Mouse (Mus musculus) midbrain, postnatal 0 days (tissue): Measurements from ENCODE around the gene Skap1. TPM values are rescaled to one million over a fixed set of nuclear protein-coding genes. Genes with fewer than 3 reads are reported as not detected.

Experiments
- ATAC-seq: fragments of 200-750 bp; cut with Nextera tagmentation; 2 replicates; pipeline ENCODE4 v1.8.0; 2017; ENCODE audit warnings: moderate number of reproducible peaks, mild to moderate bottlenecking, moderate TSS enrichment, moderate library complexity; ENCODE audit not compliant: low FRiP score
- DNase-seq: peaks from one replicate; pipeline ENCODE4 v3.0.0-alpha.2; 2015; ENCODE audit warnings: low spot score
- H3K27ac ChIP-seq: fragments of 300-500 bp; sonication (generic); 2 replicates; pipeline ENCODE4 v1.5.1; 2014; ENCODE audit warnings: low read depth, mild to moderate bottlenecking, low read length, mixed read lengths
- H3K27me3 ChIP-seq: fragments of 300-500 bp; sonication (generic); 2 replicates; pipeline ENCODE4 v1.6.1; 2014; ENCODE audit warnings: low read length, control low read depth, mixed read lengths; ENCODE audit not compliant: insufficient read depth
- H3K36me3 ChIP-seq: fragments of 300-500 bp; sonication (generic); 2 replicates; pipeline ENCODE4 v1.6.1; 2014; ENCODE audit warnings: low read length, control low read depth, mixed read lengths; ENCODE audit not compliant: insufficient read depth
- H3K4me1 ChIP-seq: fragments of 300-500 bp; sonication (generic); 2 replicates; pipeline ENCODE4 v1.6.1; 2014; ENCODE audit warnings: mild to moderate bottlenecking, control low read depth, antibody characterized with exemption, low read length, mixed read lengths; ENCODE audit not compliant: insufficient read depth
- H3K4me2 ChIP-seq: fragments of 300-500 bp; sonication (generic); 2 replicates; pipeline ENCODE4 v1.6.1; 2014; ENCODE audit warnings: low read depth, mild to moderate bottlenecking, low read length, mixed read lengths; ENCODE audit not compliant: poor library complexity, severe bottlenecking
- H3K4me3 ChIP-seq: fragments of 300-500 bp; sonication (generic); 2 replicates; pipeline ENCODE4 v1.5.1; 2014; ENCODE audit warnings: low read depth, mild to moderate bottlenecking, low read length, moderate library complexity
- H3K9ac ChIP-seq: fragments of 300-500 bp; sonication (generic); replicated peaks from 2 replicates; pipeline ENCODE4 v1.6.1; 2014; ENCODE audit warnings: mild to moderate bottlenecking, low read length, moderate library complexity, mixed read lengths; ENCODE audit not compliant: poor library complexity, severe bottlenecking
- H3K9me3 ChIP-seq: fragments of 300-500 bp; sonication (generic); 2 replicates; pipeline ENCODE4 v1.6.1; 2016; ENCODE audit warnings: low read length, control low read depth
- CTCF ChIP-seq: IDR thresholded peaks from 2 replicates; pipeline ENCODE4 v1.5.1; 2016; ENCODE audit warnings: antibody characterized with exemption, mild to moderate bottlenecking
- WGBS: fragments of 180-500 bp; shearing (Covaris S2); extraction: QIAGEN DNeasy Blood & Tissue Kit; methylation state at CpG from one replicate; pipeline ENCODE4 v1.1.7; 2014; 5-methylcytosine and 5-hydroxymethylcytosine counted together
- polyA plus RNA-seq: library from polyadenylated mRNA; unstranded; fragments of >200 nt; fragmentation: Nextera tagmentation; extraction: Ambion mirVana; gene quantifications from 2 replicates; pipeline ENCODE4 v1.2.1, GENCODE M21; 2015
- total RNA-seq: library from RNA; depleted of rRNA; stranded (reverse); fragments of >200 nt; gene quantifications from 2 replicates; pipeline ENCODE4 v1.2.3, GENCODE M21; 2014

Gene Skap1
- total and polyA plus RNA-seq, 2 experiments from 2014 or later: 1.0 to 3.2 TPM

DNA sequence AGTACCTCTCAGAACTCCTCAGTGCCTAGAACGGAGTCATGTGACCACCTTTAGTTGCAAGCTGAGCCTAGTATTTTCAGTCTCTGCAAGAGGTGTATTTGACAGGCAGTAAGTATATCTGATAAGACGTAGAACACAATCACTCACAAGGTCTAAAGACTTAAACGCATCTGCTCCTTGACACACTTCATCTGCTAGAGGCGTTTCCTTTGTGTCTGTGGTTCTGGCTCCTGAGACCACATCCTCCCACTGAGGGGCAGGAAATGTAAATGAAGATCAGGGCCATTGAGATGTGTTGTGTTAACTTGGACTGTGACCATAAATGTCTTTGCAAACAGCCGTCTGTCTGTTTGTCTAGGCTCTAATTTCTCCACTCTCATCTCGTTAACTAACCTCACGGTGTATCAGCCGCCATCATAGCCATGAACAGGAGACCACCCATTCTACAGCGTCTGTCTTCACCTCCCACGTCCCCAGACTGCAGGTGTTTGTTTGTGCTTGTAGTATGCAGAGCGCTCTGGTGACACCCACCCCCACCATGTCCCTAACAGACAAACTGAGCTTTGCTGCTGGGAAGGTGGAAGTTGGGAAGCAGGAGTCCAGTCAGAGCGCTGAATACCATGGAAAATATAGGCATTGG, 22.7 kb upstream of the Skap1 start:
- no peak overlapping the region for H3K4me3 ChIP-seq
- no peak overlapping the region for H3K27ac ChIP-seq
- DNase-seq (no peak), ATAC-seq (no peak)
- H3K4me1 ChIP-seq: peaks cover 2% of the 10 kb centered on the region; the same call in 1 of the 2 replicates
- H3K9ac ChIP-seq: no peak overlapping the region
- H3K9me3 ChIP-seq: no peaks in the 10 kb centered on the region
- H3K27me3 ChIP-seq: peaks cover 4% of the 10 kb centered on the region; the same call in 1 of the 2 replicates
- WGBS: 79% methylated on average over 12 of the region's 12 CpGs
- H3K36me3 ChIP-seq: no peaks in the 10 kb centered on the region
- H3K4me2 ChIP-seq: no peak overlapping the region
- no peak for TF ChIP-seq CTCF

DNA sequence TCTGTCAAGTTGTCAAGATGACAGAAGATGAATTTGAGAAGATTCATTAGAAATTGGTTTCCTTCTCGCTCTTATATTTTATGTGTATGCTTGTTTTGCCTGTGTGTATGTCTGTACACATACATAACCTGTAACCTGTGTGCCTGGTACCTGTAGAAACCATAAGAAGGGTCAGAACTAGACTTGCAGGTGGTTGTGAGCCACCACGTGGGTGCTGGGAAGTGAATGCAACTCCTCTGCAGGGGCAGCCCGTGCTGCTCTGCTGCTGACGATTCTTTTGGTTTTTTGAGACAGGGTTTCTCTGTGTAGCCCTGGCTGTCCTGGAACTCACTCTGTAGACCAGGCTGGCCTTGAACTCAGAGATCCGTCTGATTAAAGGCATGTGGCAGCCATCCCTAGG, 21.9 kb upstream of the Skap1 start:
- Histone ChIP-seq H3K27ac (no peak overlapping the region), H3K4me2 (no peak overlapping the region), H3K4me3 (no peak overlapping the region), H3K36me3 (no peaks in the 10 kb centered on the region), H3K9me3 (no peaks in the 10 kb centered on the region), H3K4me1 (peaks cover 2% of the 10 kb centered on the region; the same call in 1 of the 2 replicates), H3K27me3 (peaks cover 4% of the 10 kb centered on the region; the same call in 1 of the 2 replicates), H3K9ac (no peak overlapping the region)
- DNase-seq (no peak), ATAC-seq (no peak)
- TF ChIP-seq CTCF: no peak
- WGBS: 83% methylated on average over 5 of the region's 5 CpGs

DNA sequence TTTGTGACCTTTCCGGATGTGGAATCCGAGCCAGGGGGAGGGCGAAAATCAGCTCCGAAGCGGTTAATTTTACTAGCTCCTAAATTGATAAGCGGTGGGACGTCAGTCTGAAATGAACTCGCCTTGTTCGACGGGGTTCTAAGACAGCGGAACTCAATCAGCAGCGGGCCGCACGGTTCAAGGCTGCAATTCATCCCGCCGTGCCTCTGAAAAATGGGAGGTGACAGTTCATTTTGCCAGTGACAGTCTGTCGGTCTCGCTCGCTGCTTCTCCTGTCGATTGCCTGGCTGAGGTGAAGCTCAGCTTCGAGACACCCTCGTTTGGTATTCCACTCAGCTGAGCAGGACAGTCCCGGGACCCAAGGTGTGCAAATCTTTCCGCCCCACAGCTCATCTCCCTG, 16.5 kb upstream of the Skap1 start:
- Histone ChIP-seq H3K36me3 (no peaks in the 10 kb centered on the region), H3K27ac (no peak overlapping the region), H3K27me3 (peaks cover 4% of the 10 kb centered on the region; the same call in 1 of the 2 replicates), H3K4me2 (no peak overlapping the region), H3K4me1 (no peaks in the 10 kb centered on the region), H3K9me3 (no peaks in the 10 kb centered on the region), H3K4me3 (no peak overlapping the region), H3K9ac (no peak overlapping the region)
- ATAC-seq (no peak), DNase-seq (no peak)
- WGBS: 53% methylated on average over 24 of the region's 24 CpGs
- TF ChIP-seq CTCF: no peak

DNA sequence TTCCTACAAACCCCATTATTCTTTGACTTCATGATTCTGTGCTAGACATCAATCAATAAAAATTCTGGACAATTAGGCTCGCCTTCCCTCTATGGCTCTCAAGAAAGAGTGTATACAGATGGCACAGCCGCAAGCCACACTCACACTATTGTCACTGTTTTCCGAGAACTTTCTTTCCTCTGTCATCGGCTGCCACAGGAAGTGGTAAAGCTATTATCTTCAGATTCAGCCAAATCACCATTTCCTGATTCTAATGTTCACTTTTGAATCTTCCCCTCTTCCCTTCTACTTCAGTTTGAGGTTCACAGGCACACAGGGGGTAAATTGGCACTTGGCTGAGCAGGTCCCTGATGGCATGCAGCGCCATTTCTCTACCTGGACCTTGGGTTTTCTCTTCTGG, 9.3 kb upstream of the Skap1 start:
- ATAC-seq: no peak
- no peaks in the 10 kb centered on the region for H3K27me3 ChIP-seq
- H3K4me1 ChIP-seq: no peaks in the 10 kb centered on the region
- no peak for DNase-seq
- H3K9me3 ChIP-seq: no peaks in the 10 kb centered on the region
- H3K4me2 ChIP-seq: no peak overlapping the region
- H3K36me3 ChIP-seq: no peaks in the 10 kb centered on the region
- no peak overlapping the region for H3K9ac ChIP-seq
- no peak overlapping the region for H3K4me3 ChIP-seq
- TF ChIP-seq CTCF: no peak
- 83% methylated on average over 5 of the region's 5 CpGs for WGBS
- H3K27ac ChIP-seq: no peak overlapping the region

DNA sequence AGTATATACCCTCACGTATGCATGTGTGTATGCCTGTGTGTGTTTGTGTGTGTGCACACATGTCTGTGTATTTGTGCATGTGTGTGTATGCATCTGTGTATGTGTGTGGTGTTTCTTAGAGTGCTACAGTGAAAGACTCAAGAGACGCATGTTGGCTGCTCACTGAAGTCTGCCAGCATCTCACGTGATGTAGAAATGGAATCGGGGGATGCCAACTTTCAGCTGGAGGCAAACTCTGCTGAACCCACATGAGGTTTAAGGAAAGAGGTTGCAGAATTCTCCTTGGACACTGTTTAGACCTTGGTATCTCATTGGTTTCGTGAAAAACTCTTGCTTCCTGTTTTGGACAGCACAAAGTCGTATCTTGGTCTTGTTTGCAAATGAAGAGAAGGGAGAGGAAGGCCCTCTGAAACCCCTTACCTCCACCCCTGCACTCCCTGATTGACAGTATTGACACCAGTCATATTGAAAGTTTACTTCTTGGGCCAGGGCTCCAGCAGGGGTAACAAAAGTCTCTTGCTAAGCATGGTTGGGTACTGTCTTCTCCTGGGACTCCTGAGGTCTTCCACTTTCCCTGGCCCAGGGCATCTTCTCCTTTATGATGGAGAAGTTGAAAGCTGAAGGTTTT, 8.6 kb upstream of the Skap1 start:
- H3K4me2 ChIP-seq: no peak overlapping the region

More for the DNA sequence above, 8.6 kb upstream of the Skap1 start:
- TF ChIP-seq CTCF: no peak
- Histone ChIP-seq H3K27me3 (no peaks in the 10 kb centered on the region), H3K4me1 (no peaks in the 10 kb centered on the region), H3K27ac (peak overlapping the region; percentile 52), H3K36me3 (no peaks in the 10 kb centered on the region), H3K9ac (no peak overlapping the region), H3K9me3 (no peaks in the 10 kb centered on the region), H3K4me3 (no peak overlapping the region)
- 80% methylated on average over 6 of the region's 6 CpGs for WGBS
- no peak for DNase-seq
- no peak for ATAC-seq
